Mouse (Mus musculus) stomach, embryonic 16.5 days (tissue): ENCODE data around the gene Olfr263. TPM values are rescaled to one million over a fixed set of nuclear protein-coding genes. Genes with fewer than 3 reads are reported as not detected.
A peak's percentile ranks its signal among the peaks of the same experiment; 100 is the strongest.

Experiments
- ATAC-seq: fragments of 200-750 bp; cut with Nextera tagmentation; 2 replicates; pipeline ENCODE4 v1.8.0; 2017; ENCODE audit warnings: moderate number of reproducible peaks, moderate TSS enrichment; ENCODE audit not compliant: insufficient read depth, low FRiP score
- H3K27ac ChIP-seq: fragments of 300-500 bp; sonication (generic); 2 replicates; pipeline ENCODE4 v1.5.1; 2014; ENCODE audit warnings: low read length
- H3K27me3 ChIP-seq: fragments of 300-500 bp; sonication (generic); 2 replicates; pipeline ENCODE4 v1.6.1; 2014; ENCODE audit warnings: low read length, control low read depth, mixed read lengths; ENCODE audit not compliant: control insufficient read depth, insufficient read depth
- H3K36me3 ChIP-seq: fragments of 300-500 bp; sonication (generic); 2 replicates; pipeline ENCODE4 v1.6.1; 2014; ENCODE audit warnings: low read length; ENCODE audit not compliant: control insufficient read depth, insufficient read depth
- H3K4me1 ChIP-seq: fragments of 300-500 bp; sonication (generic); 2 replicates; pipeline ENCODE4 v1.6.1; 2014; ENCODE audit warnings: low read length, control low read depth, mixed read lengths; ENCODE audit not compliant: control insufficient read depth, insufficient read depth
- H3K4me2 ChIP-seq: fragments of 300-500 bp; sonication (generic); 2 replicates; pipeline ENCODE4 v1.6.1; 2014; ENCODE audit warnings: low read depth, low read length, mixed read lengths
- H3K4me3 ChIP-seq: fragments of 300-500 bp; sonication (generic); replicated peaks from 2 replicates; pipeline ENCODE4 v1.5.1; 2014; ENCODE audit warnings: mild to moderate bottlenecking, low read length
- H3K9ac ChIP-seq: fragments of 300-500 bp; sonication (generic); 2 replicates; pipeline ENCODE4 v1.6.1; 2014; ENCODE audit warnings: low read length
- H3K9me3 ChIP-seq: fragments of 300-500 bp; sonication (generic); replicated peaks from 2 replicates; pipeline ENCODE4 v1.6.1; 2016; ENCODE audit warnings: low read length, control low read depth; ENCODE audit not compliant: control insufficient read depth
- WGBS: fragments of 180-500 bp; shearing (Covaris S2); extraction: QIAGEN DNeasy Blood & Tissue Kit; methylation state at CpG from one replicate; pipeline ENCODE4 v1.1.7; 2014; 5-methylcytosine and 5-hydroxymethylcytosine counted together
- polyA plus RNA-seq: library from polyadenylated mRNA; unstranded; fragments of >200 nt; fragmentation: Nextera tagmentation; extraction: Ambion mirVana; gene quantifications from 2 replicates; pipeline ENCODE4 v1.2.1, GENCODE M21; 2015

The Olfr263 gene
- polyA plus RNA-seq, 1 experiment from 2014 or later, result not detected

GRCm38 (mm10) chr13:21173072-21173471, 43.6 kb downstream of the Olfr263 start:
- no peaks in the 10 kb centered on the region for H3K36me3 ChIP-seq
- peak overlapping the region; percentile 69 for H3K4me2 ChIP-seq
- under 1% methylated on average over 11 of the region's 11 CpGs for WGBS
- peak; percentile 68 for ATAC-seq
- H3K4me1 ChIP-seq, result peaks cover 8% of the 10 kb centered on the region
- peak overlapping the region; percentile 81 for H3K27ac ChIP-seq
- peak overlapping the region; percentile 45 for H3K9ac ChIP-seq
- H3K9me3 ChIP-seq, result no peaks in the 10 kb centered on the region
- peak overlapping the region; percentile 52 for H3K4me3 ChIP-seq
- no peaks in the 10 kb centered on the region for H3K27me3 ChIP-seq

GRCm38 (mm10) chr13:21176733-21177132, 47.3 kb downstream of the Olfr263 start:
- Histone ChIP-seq H3K36me3 (no peaks in the 10 kb centered on the region), H3K27ac (no peak overlapping the region), H3K27me3 (no peaks in the 10 kb centered on the region), H3K9me3 (no peaks in the 10 kb centered on the region), H3K4me3 (no peak overlapping the region), H3K9ac (no peak overlapping the region), H3K4me2 (no peak overlapping the region), H3K4me1 (peaks cover 19% of the 10 kb centered on the region)
- WGBS, result 71% methylated on average over 11 of the region's 11 CpGs
- no peak for ATAC-seq

GRCm38 (mm10) chr13:21177657-21178056, 48.2 kb downstream of the Olfr263 start:
- no peak overlapping the region for H3K9ac ChIP-seq
- 54% methylated on average over 5 of the region's 5 CpGs for WGBS
- no peak overlapping the region for H3K4me2 ChIP-seq
- H3K4me1 ChIP-seq, result peaks cover 21% of the 10 kb centered on the region
- no peaks in the 10 kb centered on the region for H3K9me3 ChIP-seq
- no peaks in the 10 kb centered on the region for H3K36me3 ChIP-seq
- peak overlapping the region; percentile 97 for H3K27ac ChIP-seq
- ATAC-seq, result peak; percentile 21; the same call in 1 of the 2 replicates
- H3K4me3 ChIP-seq, result no peak overlapping the region
- no peaks in the 10 kb centered on the region for H3K27me3 ChIP-seq

GRCm38 (mm10) chr13:21178364-21178763, 48.9 kb downstream of the Olfr263 start:
- Histone ChIP-seq H3K9ac (0 out of 2 replicates have a peak overlapping the region, but pooled peaks have one; percentile 89), H3K4me1 (peaks cover 21% of the 10 kb centered on the region), H3K4me2 (peak overlapping the region; percentile 7; the same call in 1 of the 2 replicates), H3K9me3 (no peaks in the 10 kb centered on the region), H3K27ac (peak overlapping the region; percentile 97), H3K27me3 (no peaks in the 10 kb centered on the region), H3K4me3 (no peak overlapping the region), H3K36me3 (peaks cover 4% of the 10 kb centered on the region; the same call in 1 of the 2 replicates)
- whole genome bisulfite sequencing, result 79% methylated on average over 5 of the region's 5 CpGs
- no peak for ATAC-seq

GRCm38 (mm10) chr13:21179367-21179723, 49.9 kb downstream of the Olfr263 start, which contains the start of gene Trim27:
Trim27 (plus strand) TSS chr13:21179445.
- Histone ChIP-seq H3K36me3 (peaks cover 13% of the 10 kb centered on the region; the same call in 1 of the 2 replicates), H3K9ac (peak within 1 kb of the TSS; percentile 89), H3K27ac (peak within 1 kb of the TSS; percentile 97), H3K4me1 (peaks cover 25% of the 10 kb centered on the region), H3K9me3 (no peaks in the 10 kb centered on the region), H3K4me3 (peak within 1 kb of the TSS; percentile 96), H3K4me2 (peak within 1 kb of the TSS; percentile 80), H3K27me3 (no peaks in the 10 kb centered on the region)
- WGBS, result under 1% methylated on average over 15 of the region's 15 CpGs
- peak; percentile 22 for ATAC-seq

GRCm38 (mm10) chr13:21179724-21180550, 50.5 kb downstream of the Olfr263 start:
- no peaks in the 10 kb centered on the region for H3K27me3 ChIP-seq
- no peaks in the 10 kb centered on the region for H3K9me3 ChIP-seq
- H3K4me1 ChIP-seq, result peaks cover 25% of the 10 kb centered on the region
- peak; percentile 95 for ATAC-seq
- peak overlapping the region; percentile 80 for H3K4me2 ChIP-seq
- peaks cover 13% of the 10 kb centered on the region; the same call in 1 of the 2 replicates for H3K36me3 ChIP-seq
- peak overlapping the region; percentile 96 for H3K4me3 ChIP-seq
- H3K27ac ChIP-seq, result peak overlapping the region; percentile 97
- WGBS, result under 1% methylated on average over 80 of the region's 80 CpGs
- H3K9ac ChIP-seq, result peak overlapping the region; percentile 89

- H3K4me3 ChIP-seq, result peak overlapping the region; percentile 96
- H3K9ac ChIP-seq, result peak overlapping the region; percentile 89
- H3K4me2 ChIP-seq, result peak overlapping the region; percentile 64
- H3K4me1 ChIP-seq, result peaks cover 25% of the 10 kb centered on the region
- WGBS, result under 1% methylated on average over 71 of the region's 71 CpGs
- no peaks in the 10 kb centered on the region for H3K9me3 ChIP-seq
- peaks cover 13% of the 10 kb centered on the region; the same call in 1 of the 2 replicates for H3K36me3 ChIP-seq
- peak overlapping the region; percentile 97 for H3K27ac ChIP-seq
- ATAC-seq, result peak; percentile 7; the same call in 1 of the 2 replicates
- no peaks in the 10 kb centered on the region for H3K27me3 ChIP-seq
These were observed 51.4 kb downstream of the Olfr263 start for GRCm38 (mm10) chr13:21180551-21181530.

GRCm38 (mm10) chr13:21181996-21182395, 52.6 kb downstream of the Olfr263 start:
- Histone ChIP-seq H3K4me1 (peaks cover 25% of the 10 kb centered on the region), H3K4me3 (peak overlapping the region; percentile 96), H3K27me3 (no peaks in the 10 kb centered on the region), H3K27ac (no peak overlapping the region), H3K9me3 (no peaks in the 10 kb centered on the region), H3K4me2 (peak overlapping the region; percentile 64), H3K36me3 (peaks cover 13% of the 10 kb centered on the region; the same call in 1 of the 2 replicates), H3K9ac (peak overlapping the region; percentile 57)
- ATAC-seq, result no peak
- 53% methylated on average over 7 of the region's 7 CpGs for WGBS
